Mouse (Mus musculus) stomach, embryonic 15.5 days (tissue): ENCODE results near the gene Nxph3. TPM values are rescaled to one million over a fixed set of nuclear protein-coding genes. Genes with fewer than 3 reads are reported as not detected.

ENCODE experiments used
- ATAC-seq: fragments of 200-750 bp; cut with Nextera tagmentation; 2 replicates; pipeline ENCODE4 v1.8.0; 2017; ENCODE audit warnings: low read depth, moderate number of reproducible peaks, moderate TSS enrichment; ENCODE audit not compliant: insufficient read depth, low FRiP score
- H3K27ac ChIP-seq: fragments of 300-500 bp; sonication (generic); 2 replicates; pipeline ENCODE4 v1.5.1; 2015; ENCODE audit warnings: mild to moderate bottlenecking, inconsistent platforms
- H3K27me3 ChIP-seq: fragments of 300-500 bp; sonication (generic); replicated peaks from 2 replicates; pipeline ENCODE4 v1.6.1; 2015; ENCODE audit warnings: inconsistent platforms
- H3K36me3 ChIP-seq: fragments of 300-500 bp; sonication (generic); 2 replicates; pipeline ENCODE4 v1.6.1; 2015; ENCODE audit warnings: inconsistent platforms
- H3K4me1 ChIP-seq: fragments of 300-500 bp; sonication (generic); 2 replicates; pipeline ENCODE4 v1.6.1; 2015; ENCODE audit warnings: inconsistent platforms
- H3K4me2 ChIP-seq: fragments of 300-500 bp; sonication (generic); 2 replicates; pipeline ENCODE4 v1.6.1; 2015; ENCODE audit warnings: mild to moderate bottlenecking, inconsistent platforms
- H3K4me3 ChIP-seq: fragments of 300-500 bp; sonication (generic); replicated peaks from 2 replicates; pipeline ENCODE4 v1.5.1; 2015; ENCODE audit warnings: inconsistent platforms
- H3K9ac ChIP-seq: fragments of 300-500 bp; sonication (generic); 2 replicates; pipeline ENCODE4 v1.6.1; 2015; ENCODE audit warnings: inconsistent platforms
- H3K9me3 ChIP-seq: fragments of 300-500 bp; sonication (generic); 2 replicates; pipeline ENCODE4 v1.6.1; 2016; ENCODE audit warnings: inconsistent platforms
- WGBS: fragments of 180-500 bp; shearing (Covaris S2); methylation state at CpG from one replicate; pipeline ENCODE4 v1.1.7; 2015; 5-methylcytosine and 5-hydroxymethylcytosine counted together
- polyA plus RNA-seq: library from polyadenylated mRNA; unstranded; fragments of >200 nt; fragmentation: Nextera tagmentation; extraction: Ambion mirVana; gene quantifications from 2 replicates; pipeline ENCODE4 v1.2.1, GENCODE M21; 2015

Gene Nxph3
- polyA plus RNA-seq, 1 experiment from 2014 or later = 0.83 TPM

- Histone ChIP-seq H3K27ac (no peak overlapping the region), H3K9ac (no peak overlapping the region), H3K9me3 (no peaks in the 10 kb centered on the region), H3K4me1 (no peaks in the 10 kb centered on the region), H3K36me3 (peaks cover 19% of the 10 kb centered on the region; the same call in 1 of the 2 replicates), H3K4me3 (no peak overlapping the region), H3K27me3 (no peaks in the 10 kb centered on the region), H3K4me2 (no peak overlapping the region)
- no peak for ATAC-seq
- WGBS = 88% methylated on average over 4 of the region's 4 CpGs
These were observed 33.7 kb downstream of the Nxph3 start for GRCm38 (mm10) chr11:95480662-95481061.

GRCm38 (mm10) chr11:95479458-95479857 lies 34.9 kb downstream of the Nxph3 start:
- ATAC-seq = no peak
- no peak overlapping the region for H3K27ac ChIP-seq
- WGBS = 87% methylated on average over 4 of the region's 4 CpGs
- no peak overlapping the region for H3K4me2 ChIP-seq
- H3K36me3 ChIP-seq = peaks cover 15% of the 10 kb centered on the region; the same call in 1 of the 2 replicates
- no peak overlapping the region for H3K4me3 ChIP-seq
- H3K9me3 ChIP-seq = no peaks in the 10 kb centered on the region
- no peak overlapping the region for H3K9ac ChIP-seq
- H3K27me3 ChIP-seq = no peaks in the 10 kb centered on the region
- no peaks in the 10 kb centered on the region for H3K4me1 ChIP-seq

DNA sequence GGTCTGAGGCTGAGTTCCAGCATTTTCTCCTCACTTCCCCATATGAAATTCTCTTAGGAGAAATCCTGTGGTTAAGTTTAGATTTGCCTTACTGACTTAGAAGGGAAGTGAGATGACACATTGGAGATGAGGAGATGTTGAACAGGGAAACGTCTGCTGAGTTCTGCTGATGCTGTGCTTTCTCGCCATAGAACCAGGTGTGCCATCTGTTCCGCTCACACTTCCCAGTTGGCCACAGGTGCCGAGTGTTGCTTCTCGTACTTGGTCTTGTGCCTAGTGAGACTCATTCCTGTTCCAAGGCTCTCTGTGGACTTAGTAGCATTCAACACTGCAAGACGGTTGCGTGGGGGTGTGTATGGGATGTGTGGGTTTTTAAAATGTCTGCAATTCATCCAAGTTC lies 38.0 kb downstream of the Nxph3 start:
- Histone ChIP-seq H3K4me3 (no peak overlapping the region), H3K27ac (no peak overlapping the region), H3K4me2 (no peak overlapping the region), H3K27me3 (no peaks in the 10 kb centered on the region), H3K36me3 (peaks cover 19% of the 10 kb centered on the region; the same call in 1 of the 2 replicates), H3K9me3 (no peaks in the 10 kb centered on the region), H3K4me1 (no peaks in the 10 kb centered on the region), H3K9ac (no peak overlapping the region)
- WGBS = 84% methylated on average over 7 of the region's 7 CpGs
- no peak for ATAC-seq

GRCm38 (mm10) chr11:95473456-95473855 lies 40.9 kb downstream of the Nxph3 start:
- Histone ChIP-seq H3K9me3 (no peaks in the 10 kb centered on the region), H3K27ac (no peak overlapping the region), H3K4me3 (no peak overlapping the region), H3K4me1 (no peaks in the 10 kb centered on the region), H3K9ac (no peak overlapping the region), H3K36me3 (peaks cover 12% of the 10 kb centered on the region; the same call in 1 of the 2 replicates), H3K4me2 (no peak overlapping the region), H3K27me3 (no peaks in the 10 kb centered on the region)
- 96% methylated on average over 1 of the region's 1 CpGs for WGBS
- ATAC-seq = no peak

- Histone ChIP-seq H3K36me3 (peaks cover 12% of the 10 kb centered on the region; the same call in 1 of the 2 replicates), H3K27ac (no peak overlapping the region), H3K4me2 (no peak overlapping the region), H3K9ac (no peak overlapping the region), H3K9me3 (no peaks in the 10 kb centered on the region), H3K27me3 (no peaks in the 10 kb centered on the region), H3K4me1 (no peaks in the 10 kb centered on the region), H3K4me3 (no peak overlapping the region)
- ATAC-seq = no peak
- WGBS = 86% methylated on average over 2 of the region's 2 CpGs
These were observed 41.4 kb downstream of the Nxph3 start for GRCm38 (mm10) chr11:95472942-95473341.

DNA sequence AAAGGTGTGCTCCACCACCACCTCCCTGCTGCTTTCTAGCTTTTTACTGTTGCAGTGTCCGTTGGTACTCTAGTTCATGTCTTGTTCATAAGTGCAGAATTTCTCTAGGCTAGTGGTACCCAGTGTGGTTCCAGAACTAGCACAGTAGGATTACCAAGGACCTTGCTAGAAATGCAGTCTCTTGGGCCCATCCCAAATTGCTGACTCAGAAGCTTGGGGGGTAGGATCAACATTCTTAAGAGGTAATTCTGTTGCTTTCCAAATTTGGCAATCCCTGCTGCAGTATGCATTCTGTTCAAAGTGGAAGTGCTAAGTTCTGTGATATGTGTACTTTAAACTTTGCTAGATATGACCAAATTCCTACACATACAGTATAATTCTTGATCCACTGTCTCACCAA lies 46.6 kb downstream of the Nxph3 start:
- H3K9me3 ChIP-seq = no peaks in the 10 kb centered on the region
- H3K4me1 ChIP-seq = no peaks in the 10 kb centered on the region
- WGBS = 78% methylated on average over 1 of the region's 1 CpGs
- no peaks in the 10 kb centered on the region for H3K36me3 ChIP-seq
- no peak overlapping the region for H3K27ac ChIP-seq
- no peak overlapping the region for H3K4me2 ChIP-seq
- H3K9ac ChIP-seq = no peak overlapping the region
- H3K27me3 ChIP-seq = no peaks in the 10 kb centered on the region
- ATAC-seq = no peak
- no peak overlapping the region for H3K4me3 ChIP-seq

GRCm38 (mm10) chr11:95462168-95462567 lies 52.2 kb downstream of the Nxph3 start:
- 96% methylated on average over 3 of the region's 3 CpGs for WGBS

DNA sequence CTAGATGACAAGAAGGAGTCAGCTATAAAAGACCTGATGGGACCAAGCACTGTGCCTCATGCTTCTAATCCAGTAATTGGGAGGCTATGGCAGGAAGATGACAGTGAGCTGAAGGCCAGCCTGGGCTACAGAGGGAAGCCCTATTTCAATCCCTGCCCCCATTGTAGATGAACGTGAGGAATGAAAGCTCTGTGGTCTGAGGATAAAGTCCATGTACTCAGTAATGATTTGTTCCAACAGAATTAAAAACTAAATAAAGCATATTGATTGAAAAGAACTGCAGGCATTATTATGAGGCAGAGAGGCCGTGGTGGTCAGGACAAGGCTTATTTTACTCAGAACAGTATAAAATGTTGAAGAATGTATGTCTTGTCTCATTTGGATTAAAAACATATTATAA lies 53.5 kb downstream of the Nxph3 start:
- Histone ChIP-seq H3K4me1 (no peaks in the 10 kb centered on the region), H3K27ac (no peak overlapping the region), H3K4me2 (no peak overlapping the region), H3K9ac (no peak overlapping the region), H3K27me3 (no peaks in the 10 kb centered on the region), H3K4me3 (no peak overlapping the region), H3K9me3 (no peaks in the 10 kb centered on the region), H3K36me3 (no peaks in the 10 kb centered on the region)
- ATAC-seq = no peak
- 81% methylated on average over 2 of the region's 2 CpGs for WGBS

More at GRCm38 (mm10) chr11:95462168-95462567, 52.2 kb downstream of the Nxph3 start:
- Histone ChIP-seq H3K4me1 (no peaks in the 10 kb centered on the region), H3K27me3 (no peaks in the 10 kb centered on the region), H3K9me3 (no peaks in the 10 kb centered on the region), H3K27ac (no peak overlapping the region), H3K36me3 (no peaks in the 10 kb centered on the region), H3K4me3 (no peak overlapping the region), H3K9ac (no peak overlapping the region), H3K4me2 (no peak overlapping the region)
- no peak for ATAC-seq

Other genes starting within 250 kb of the Nxph3 start
- 57.1 and 62.3 TPM in 2 replicates for gene Kat7, start 204.3 kb downstream of the Nxph3 start, polyA plus RNA-seq
- 13.7 and 17.5 TPM in 2 replicates for gene Fam117a, start 177.6 kb downstream of the Nxph3 start, polyA plus RNA-seq
- gene Slc35b1, start 129.9 kb downstream of the Nxph3 start, polyA plus RNA-seq = 96.3 and 105 TPM in 2 replicates
- 142 and 151 TPM in 2 replicates for gene Spop, start 100.5 kb downstream of the Nxph3 start, polyA plus RNA-seq
- 10.2 and 10.9 TPM in 2 replicates for gene Ngfr, start 73.2 kb upstream of the Nxph3 start, polyA plus RNA-seq
- 225 and 238 TPM in 2 replicates for gene Phb, start 152.4 kb upstream of the Nxph3 start, polyA plus RNA-seq
- gene Zfp652, start 198.1 kb upstream of the Nxph3 start, polyA plus RNA-seq = 21.1 and 21.7 TPM in 2 replicates
- 1.0 and 1.1 TPM in 2 replicates for gene B130006D01Rik, start 209.0 kb upstream of the Nxph3 start, polyA plus RNA-seq